Mouse (Mus musculus): ENCODE measurements at regions not wholly inside any gene's neighbourhood (a gene's known extent, or its start where the extent isn't known, plus 50 kb on each side); places are given as distances from the start of the nearest gene placed in this dataset.

- no peak for DNase-seq (ENCODE audit: low read depth)
These were observed 59.4 kb upstream of the Slc30a5 start for GRCm38 (mm10) chr13:100892647-100893071.

GRCm38 (mm10) chr13:100892204-100892603 lies 59.0 kb upstream of the Slc30a5 start:
- peak; percentile 74 for DNase-seq (ENCODE audit: low read depth)

GRCm38 (mm10) chr13:100890457-100890856 lies 57.2 kb upstream of the Slc30a5 start:
- DNase-seq (ENCODE audit: low read depth), result no peak

DNA sequence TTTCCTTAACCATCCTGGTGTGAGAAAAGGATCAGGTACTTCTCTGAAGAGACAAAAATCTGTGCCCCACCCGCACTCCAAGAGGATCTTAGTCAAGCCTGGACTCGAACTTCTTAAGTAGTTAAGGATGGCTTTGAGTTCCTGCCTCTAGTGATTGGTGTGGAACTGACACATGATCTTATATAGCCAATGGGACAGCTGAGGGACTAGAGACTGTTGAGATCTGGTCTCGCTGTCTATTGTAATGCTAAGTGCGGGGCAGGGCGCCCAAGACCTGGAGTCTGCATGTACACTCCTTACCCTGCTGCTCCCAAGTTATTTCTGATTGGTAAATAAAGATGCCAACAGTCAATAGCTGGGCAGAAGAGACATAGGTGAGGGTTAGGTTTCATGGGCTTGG lies 55.3 kb upstream of the Slc30a5 start:
- DNase-seq (ENCODE audit: low read depth), result no peak

GRCm38 (mm10) chr13:100883711-100884110 lies 50.5 kb upstream of the Slc30a5 start:
- DNase-seq (ENCODE audit: low read depth), result no peak
